Mouse (Mus musculus): ENCODE measurements around the gene Myo18b. TPM values are rescaled to one million over a fixed set of nuclear protein-coding genes. Genes with fewer than 3 reads are reported as not detected.

Gene Myo18b
- polyA plus RNA-seq, 1 experiment from 2014 or later = 0.95 TPM

- no peak for DNase-seq (ENCODE audit: low spot score)
- WGBS = 81% methylated on average over 4 of the region's 4 CpGs
Observed at GRCm38 (mm10) chr5:112781231-112781630, 114.9 kb downstream of the Myo18b start.

GRCm38 (mm10) chr5:112780383-112780782, 115.8 kb downstream of the Myo18b start:
- no peaks in the 10 kb centered on the region for H3K36me3 ChIP-seq (ENCODE audit: control insufficient read depth, insufficient read depth, low read length)
- ATAC-seq (replicated peaks; ENCODE audit: low FRiP score, low TSS enrichment, low read depth) (no peak), DNase-seq (ENCODE audit: low spot score) (no peak)
- no peak overlapping the region for H3K27ac ChIP-seq (ENCODE audit: low read depth)
- no peaks in the 10 kb centered on the region for H3K27me3 ChIP-seq (replicated peaks; ENCODE audit: control insufficient read depth, insufficient read depth, low read length)
- H3K9me3 ChIP-seq (ENCODE audit: control insufficient read depth, low read length) = no peaks in the 10 kb centered on the region
- WGBS = 58% methylated on average over 5 of the region's 5 CpGs
- H3K9ac ChIP-seq (ENCODE audit: low read length) = no peak overlapping the region
- no peak overlapping the region for H3K4me3 ChIP-seq (ENCODE audit: low read depth, low read length)
- H3K4me2 ChIP-seq (ENCODE audit: low read length) = no peak overlapping the region
- H3K4me1 ChIP-seq (replicated peaks; ENCODE audit: control insufficient read depth, insufficient read depth, low read length) = no peaks in the 10 kb centered on the region

More at GRCm38 (mm10) chr5:112781231-112781630, 114.9 kb downstream of the Myo18b start:
- Histone ChIP-seq H3K4me3 (ENCODE audit: low read depth, low read length) (no peak overlapping the region), H3K9me3 (ENCODE audit: control insufficient read depth, low read length) (no peaks in the 10 kb centered on the region), H3K4me2 (ENCODE audit: low read length) (no peak overlapping the region), H3K27me3 (replicated peaks; ENCODE audit: control insufficient read depth, insufficient read depth, low read length) (no peaks in the 10 kb centered on the region), H3K9ac (ENCODE audit: low read length) (no peak overlapping the region), H3K36me3 (ENCODE audit: control insufficient read depth, insufficient read depth, low read length) (no peaks in the 10 kb centered on the region), H3K4me1 (replicated peaks; ENCODE audit: control insufficient read depth, insufficient read depth, low read length) (no peaks in the 10 kb centered on the region), H3K27ac (ENCODE audit: low read depth) (no peak overlapping the region)
- no peak for ATAC-seq (replicated peaks; ENCODE audit: low FRiP score, low TSS enrichment, low read depth)

- no peaks in the 10 kb centered on the region for H3K27me3 ChIP-seq (replicated peaks; ENCODE audit: control insufficient read depth, insufficient read depth, low read length)
- no peaks in the 10 kb centered on the region for H3K36me3 ChIP-seq (ENCODE audit: control insufficient read depth, insufficient read depth, low read length)
- no peaks in the 10 kb centered on the region for H3K9me3 ChIP-seq (ENCODE audit: control insufficient read depth, low read length)
- WGBS = 29% methylated on average over 15 of the region's 15 CpGs
- no peak overlapping the region for H3K4me3 ChIP-seq (ENCODE audit: low read depth, low read length)
- no peak for ATAC-seq (replicated peaks; ENCODE audit: low FRiP score, low TSS enrichment, low read depth)
- no peak overlapping the region for H3K4me2 ChIP-seq (ENCODE audit: low read length)
- no peak for DNase-seq (ENCODE audit: low spot score)
- H3K27ac ChIP-seq (ENCODE audit: low read depth) = no peak overlapping the region
- H3K4me1 ChIP-seq (replicated peaks; ENCODE audit: control insufficient read depth, insufficient read depth, low read length) = no peaks in the 10 kb centered on the region
- H3K9ac ChIP-seq (ENCODE audit: low read length) = no peak overlapping the region
Observed at GRCm38 (mm10) chr5:112776781-112777405, 119.3 kb downstream of the Myo18b start.

GRCm38 (mm10) chr5:112773429-112773828, 122.7 kb downstream of the Myo18b start:
- 32% methylated on average over 4 of the region's 4 CpGs for WGBS
- Histone ChIP-seq H3K27me3 (replicated peaks; ENCODE audit: control insufficient read depth, insufficient read depth, low read length) (no peaks in the 10 kb centered on the region), H3K27ac (ENCODE audit: low read depth) (no peak overlapping the region), H3K9me3 (ENCODE audit: control insufficient read depth, low read length) (no peaks in the 10 kb centered on the region), H3K4me3 (ENCODE audit: low read depth, low read length) (no peak overlapping the region), H3K36me3 (ENCODE audit: control insufficient read depth, insufficient read depth, low read length) (no peaks in the 10 kb centered on the region), H3K4me2 (ENCODE audit: low read length) (no peak overlapping the region), H3K4me1 (replicated peaks; ENCODE audit: control insufficient read depth, insufficient read depth, low read length) (no peaks in the 10 kb centered on the region), H3K9ac (ENCODE audit: low read length) (no peak overlapping the region)
- ATAC-seq (replicated peaks; ENCODE audit: low FRiP score, low TSS enrichment, low read depth) (no peak), DNase-seq (ENCODE audit: low spot score) (no peak)

- Histone ChIP-seq H3K27me3 (replicated peaks; ENCODE audit: control insufficient read depth, insufficient read depth, low read length) (no peaks in the 10 kb centered on the region), H3K27ac (ENCODE audit: low read depth) (no peak overlapping the region), H3K4me2 (ENCODE audit: low read length) (no peak overlapping the region), H3K9ac (ENCODE audit: low read length) (no peak overlapping the region), H3K36me3 (ENCODE audit: control insufficient read depth, insufficient read depth, low read length) (no peaks in the 10 kb centered on the region), H3K9me3 (ENCODE audit: control insufficient read depth, low read length) (no peaks in the 10 kb centered on the region), H3K4me3 (ENCODE audit: low read depth, low read length) (no peak overlapping the region), H3K4me1 (replicated peaks; ENCODE audit: control insufficient read depth, insufficient read depth, low read length) (no peaks in the 10 kb centered on the region)
- 42% methylated on average over 6 of the region's 6 CpGs for WGBS
- DNase-seq (ENCODE audit: low spot score) (no peak), ATAC-seq (replicated peaks; ENCODE audit: low FRiP score, low TSS enrichment, low read depth) (no peak)
Observed at GRCm38 (mm10) chr5:112771376-112771901, 124.7 kb downstream of the Myo18b start.

GRCm38 (mm10) chr5:112769721-112770119, 126.4 kb downstream of the Myo18b start:
- Histone ChIP-seq H3K4me1 (replicated peaks; ENCODE audit: control insufficient read depth, insufficient read depth, low read length) (no peaks in the 10 kb centered on the region), H3K4me2 (ENCODE audit: low read length) (no peak overlapping the region), H3K9me3 (ENCODE audit: control insufficient read depth, low read length) (no peaks in the 10 kb centered on the region), H3K9ac (ENCODE audit: low read length) (no peak overlapping the region), H3K27ac (ENCODE audit: low read depth) (no peak overlapping the region), H3K36me3 (ENCODE audit: control insufficient read depth, insufficient read depth, low read length) (no peaks in the 10 kb centered on the region), H3K27me3 (replicated peaks; ENCODE audit: control insufficient read depth, insufficient read depth, low read length) (no peaks in the 10 kb centered on the region), H3K4me3 (ENCODE audit: low read depth, low read length) (no peak overlapping the region)
- 16% methylated on average over 4 of the region's 4 CpGs for WGBS
- no peak for ATAC-seq (replicated peaks; ENCODE audit: low FRiP score, low TSS enrichment, low read depth)
- no peak for DNase-seq (ENCODE audit: low spot score)

- DNase-seq (ENCODE audit: low spot score) (no peak), ATAC-seq (replicated peaks; ENCODE audit: low FRiP score, low TSS enrichment, low read depth) (no peak)
- 43% methylated on average over 11 of the region's 11 CpGs for WGBS
- H3K27ac ChIP-seq (ENCODE audit: low read depth) = no peak overlapping the region
- no peaks in the 10 kb centered on the region for H3K9me3 ChIP-seq (ENCODE audit: control insufficient read depth, low read length)
- H3K36me3 ChIP-seq (ENCODE audit: control insufficient read depth, insufficient read depth, low read length) = no peaks in the 10 kb centered on the region
- H3K27me3 ChIP-seq (replicated peaks; ENCODE audit: control insufficient read depth, insufficient read depth, low read length) = no peaks in the 10 kb centered on the region
- no peak overlapping the region for H3K9ac ChIP-seq (ENCODE audit: low read length)
- no peaks in the 10 kb centered on the region for H3K4me1 ChIP-seq (replicated peaks; ENCODE audit: control insufficient read depth, insufficient read depth, low read length)
- no peak overlapping the region for H3K4me3 ChIP-seq (ENCODE audit: low read depth, low read length)
- H3K4me2 ChIP-seq (ENCODE audit: low read length) = no peak overlapping the region
Observed at GRCm38 (mm10) chr5:112769020-112769720, 127.0 kb downstream of the Myo18b start.

- DNase-seq (ENCODE audit: low spot score) = no peak
- Histone ChIP-seq H3K4me3 (ENCODE audit: low read depth, low read length) (no peak overlapping the region), H3K4me2 (ENCODE audit: low read length) (no peak overlapping the region), H3K9me3 (ENCODE audit: control insufficient read depth, low read length) (no peaks in the 10 kb centered on the region), H3K9ac (ENCODE audit: low read length) (no peak overlapping the region), H3K27ac (ENCODE audit: low read depth) (no peak overlapping the region), H3K36me3 (ENCODE audit: control insufficient read depth, insufficient read depth, low read length) (no peaks in the 10 kb centered on the region), H3K27me3 (replicated peaks; ENCODE audit: control insufficient read depth, insufficient read depth, low read length) (no peaks in the 10 kb centered on the region), H3K4me1 (replicated peaks; ENCODE audit: control insufficient read depth, insufficient read depth, low read length) (no peaks in the 10 kb centered on the region)
- no peak for ATAC-seq (replicated peaks; ENCODE audit: low FRiP score, low TSS enrichment, low read depth)
- 98% methylated on average over 5 of the region's 5 CpGs for WGBS
Observed at GRCm38 (mm10) chr5:112768556-112768955, 127.6 kb downstream of the Myo18b start.

Data from intestine, embryonic 14.5 days (tissue).